Mouse (Mus musculus): ENCODE data around the gene Cst12.
A peak's percentile ranks its signal among the peaks of the same experiment; 100 is the strongest.
"Not testable (repeated sequence)": the region's sequence is repeated elsewhere in the genome, so short reads cannot be mapped to it uniquely, and the experiment has no call there.

Cst12 gene

DNA sequence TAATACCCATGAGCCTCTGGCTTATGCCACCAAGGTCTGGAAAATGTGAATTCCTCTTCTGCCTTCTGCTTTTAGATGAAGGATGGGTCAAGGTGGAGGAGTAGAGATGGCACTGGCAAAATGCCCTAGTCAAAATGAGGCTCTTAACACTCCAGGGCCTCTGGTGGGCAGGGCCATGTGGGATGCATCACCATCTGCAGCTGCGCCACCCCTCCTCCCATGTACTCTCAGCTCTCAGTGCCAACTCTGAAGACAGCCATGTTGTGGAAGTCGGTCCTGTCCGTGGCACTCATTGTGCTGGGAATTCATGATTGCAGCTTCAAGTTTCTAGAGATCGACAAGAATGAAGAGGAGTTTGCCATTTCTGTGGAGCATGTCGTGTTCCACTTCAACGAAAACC, at the start of gene Cst12:
TSS of gene Cst12 (plus strand) at position 220 of the 400 bp plus-strand sequence.
- peak in 1 of 2 experiments; percentile 22 for DNase-seq (ENCODE audit: low spot score in 2 of 2)

DNA sequence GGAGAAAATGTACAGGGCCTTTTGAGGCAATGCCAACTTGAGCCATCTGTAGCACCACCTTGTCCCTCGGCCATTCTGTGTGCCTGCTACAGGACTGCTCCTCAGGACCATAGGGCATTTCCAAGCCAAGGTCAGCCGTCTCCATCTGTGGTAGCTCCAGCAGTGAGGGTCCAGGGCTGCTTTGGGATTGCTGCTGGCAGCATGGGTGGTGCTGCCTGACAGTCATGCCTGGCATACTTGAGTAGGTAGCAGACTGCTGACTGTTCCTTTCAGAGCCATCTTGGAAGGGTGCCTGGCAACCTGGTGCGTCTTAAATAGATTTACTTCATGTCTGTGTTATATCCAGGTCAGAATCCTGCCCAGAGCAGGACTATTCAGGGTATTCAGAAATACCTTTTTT, 46.2 kb upstream of the Cst12 start:
- DNase-seq (ENCODE audit: low spot score in 2 of 2) = peak; percentile 60 to 74

DNA sequence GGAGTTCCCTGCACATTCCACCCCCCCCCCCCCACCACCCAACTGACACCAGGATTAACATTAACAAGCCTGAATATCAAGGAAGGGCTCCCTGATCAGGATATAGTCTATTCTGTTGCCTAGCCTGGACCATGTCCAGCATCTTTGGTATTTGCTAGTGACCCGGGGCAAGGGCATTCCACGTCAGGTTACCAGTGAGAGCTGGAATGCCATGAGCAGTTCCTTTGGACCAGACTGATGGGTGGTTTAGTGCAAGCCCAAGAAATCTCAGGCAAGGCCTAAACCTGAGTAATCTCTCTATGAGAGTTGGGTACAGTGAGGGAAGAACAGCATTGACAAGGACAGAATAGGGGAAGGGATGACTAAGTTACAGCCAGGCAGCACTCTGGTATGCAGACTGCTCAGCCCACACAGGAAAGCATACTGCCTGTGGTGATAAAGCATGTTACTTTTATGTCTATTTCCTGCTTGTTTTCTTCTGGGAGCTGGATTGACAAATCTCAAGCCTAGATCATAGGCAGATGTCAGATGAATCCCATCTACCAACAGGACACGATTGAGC, 45.2 kb upstream of the Cst12 start:
- no peak for DNase-seq (ENCODE audit: low spot score in 2 of 2)

DNA sequence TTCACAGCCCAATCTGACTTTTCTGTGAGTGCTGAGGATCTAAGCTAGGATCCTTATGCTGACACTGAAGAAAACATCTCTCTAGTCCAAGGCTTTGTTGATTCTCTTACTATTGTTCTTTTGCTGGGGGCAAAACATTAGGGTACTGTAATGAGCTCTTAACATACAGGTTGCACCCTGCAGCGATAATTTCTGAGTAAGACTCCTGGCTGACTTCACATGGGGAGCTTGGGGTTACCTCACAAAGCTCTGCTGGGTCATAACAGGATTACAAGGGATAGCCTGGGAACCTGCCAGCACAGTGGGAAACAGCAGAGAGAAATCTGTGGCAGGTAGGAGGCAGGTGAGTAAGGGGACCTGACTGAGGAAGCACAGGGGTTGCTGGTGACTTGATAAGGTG, 39.1 kb upstream of the Cst12 start, which contains the start of gene Cstl1:
TSS of gene Cstl1 (plus strand) at position 301 of the 400 bp plus-strand sequence.
- no peak for DNase-seq (ENCODE audit: low spot score in 2 of 2)

DNA sequence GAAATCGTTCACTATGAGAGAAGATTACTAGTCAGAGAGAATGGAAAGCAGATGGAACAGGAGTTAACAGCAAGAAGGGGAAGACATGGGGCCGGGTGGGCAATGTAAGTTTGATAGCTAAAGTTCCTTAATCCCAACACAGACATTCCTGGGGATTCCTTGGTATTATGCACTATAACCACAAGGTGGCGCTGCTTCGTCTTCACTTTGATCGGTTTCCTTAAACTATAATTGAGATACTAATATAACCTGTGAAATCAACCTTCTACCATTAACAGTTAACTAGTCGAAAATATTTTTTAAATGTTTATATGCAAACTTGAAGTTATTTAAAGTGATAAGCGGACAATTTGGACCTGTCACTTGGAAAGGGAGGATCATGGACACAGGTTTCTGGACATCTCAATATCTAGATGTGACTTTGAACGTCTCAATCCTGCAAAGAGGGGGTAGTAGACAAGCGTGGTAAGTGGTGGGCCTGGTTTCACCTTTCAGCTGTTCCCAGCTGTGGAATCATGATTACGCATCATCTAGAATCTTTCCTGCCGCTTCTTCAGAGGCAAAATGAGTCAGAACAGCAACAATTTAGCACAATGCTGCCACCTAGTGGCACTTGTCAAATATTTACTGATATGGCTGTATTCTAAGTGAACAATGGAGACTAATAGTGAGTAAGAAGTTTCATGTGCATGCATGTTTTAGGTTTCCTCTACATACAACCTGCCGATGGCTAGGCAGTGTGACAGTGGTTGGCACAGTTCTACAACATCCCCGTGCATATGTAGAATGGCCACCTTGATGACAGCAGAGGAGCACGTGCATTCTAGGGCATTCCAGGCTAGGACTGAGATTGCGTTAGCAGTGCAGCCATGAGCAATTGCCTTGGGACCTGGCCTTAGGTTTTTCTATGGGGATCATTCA, 37.0 kb upstream of the Cst12 start:
- peak; percentile 82 to 83 for DNase-seq (ENCODE audit: low spot score in 2 of 2)

DNA sequence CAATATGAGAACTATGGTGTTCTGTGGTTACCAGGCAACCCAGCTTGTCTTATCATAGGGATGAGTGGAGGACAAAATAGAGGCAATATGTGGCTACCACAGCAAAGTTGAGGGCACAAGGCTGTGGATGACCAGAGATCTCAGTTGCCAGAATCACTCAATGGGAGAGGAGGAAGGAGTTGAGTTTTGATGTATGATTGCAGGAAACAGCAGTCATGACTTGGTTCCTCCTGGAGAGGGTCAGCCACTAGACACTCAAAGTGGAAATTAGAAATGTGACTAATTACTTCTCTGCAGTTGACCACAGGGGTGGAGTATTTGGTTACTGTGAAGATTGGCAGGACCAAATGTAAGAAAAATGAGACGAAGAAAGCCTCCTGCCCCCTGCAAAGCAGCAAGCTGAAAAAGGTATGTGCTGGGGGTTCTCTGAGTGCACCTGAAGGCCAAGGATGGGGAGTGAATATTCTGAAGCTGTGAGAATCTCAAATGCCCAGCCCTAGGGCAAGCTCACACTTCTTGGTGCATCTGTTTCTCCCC, 34.8 kb upstream of the Cst12 start:
- no peak for DNase-seq (ENCODE audit: low spot score in 2 of 2)

DNA sequence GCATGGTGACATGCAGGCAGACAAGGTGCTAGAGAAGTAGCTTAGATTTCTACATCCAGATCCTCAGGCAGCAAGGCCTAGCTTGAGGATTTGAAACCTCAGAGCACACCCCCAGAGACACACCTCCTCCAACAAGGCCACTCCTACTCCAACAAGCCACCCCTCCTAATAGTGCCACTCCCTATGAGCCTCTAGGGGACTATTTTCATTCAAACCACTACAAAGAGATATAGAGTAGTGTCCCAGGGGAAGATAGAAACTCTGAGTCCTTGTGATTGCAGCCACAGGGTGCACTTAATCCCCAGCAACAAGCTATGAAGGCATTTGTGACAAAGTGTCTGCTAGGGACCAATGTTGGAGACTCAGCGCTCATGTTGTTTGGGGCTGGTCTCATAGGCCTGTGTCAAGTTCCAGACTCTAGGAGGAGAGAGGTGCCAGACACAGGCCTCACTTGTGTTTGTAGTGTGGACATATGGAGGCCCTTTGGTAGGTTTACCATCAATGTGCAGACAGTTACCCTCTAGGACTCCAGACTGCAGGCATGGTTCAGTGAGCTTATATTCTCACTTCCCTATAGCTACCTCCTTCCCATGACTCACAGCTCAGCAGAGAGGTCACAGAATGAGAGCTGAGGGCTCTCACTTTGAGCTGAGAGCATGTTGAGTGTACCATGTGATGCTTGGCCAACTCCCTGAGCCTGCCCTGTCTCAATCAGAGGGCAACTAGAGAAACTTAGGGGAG, 25.3 kb upstream of the Cst12 start:
- DNase-seq (ENCODE audit: low spot score in 2 of 2) = no peak

DNA sequence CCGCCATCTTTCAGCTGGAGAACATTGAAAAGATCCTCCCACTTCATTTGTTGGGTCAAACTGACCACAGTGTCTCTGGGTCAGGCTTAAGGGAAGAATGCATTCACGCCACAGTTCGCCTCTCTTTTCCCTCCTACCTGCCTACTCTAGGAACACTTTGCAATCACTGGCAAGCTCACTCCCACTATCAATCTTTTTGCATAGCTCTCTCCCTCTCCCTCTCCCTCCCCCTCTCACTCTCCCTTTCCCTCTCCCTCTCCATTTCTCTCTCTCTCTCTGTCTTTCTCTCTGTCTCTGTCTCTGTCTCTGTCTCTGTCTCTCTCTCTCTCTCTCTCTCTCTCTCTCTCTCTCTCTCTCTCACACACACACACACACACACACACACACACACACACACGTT, 17.8 kb upstream of the Cst12 start, which contains the start of gene Cst11:
TSS of gene Cst11 (minus strand) at position 101 of the 400 bp plus-strand sequence.
- not testable (repeated sequence) for DNase-seq (ENCODE audit: low spot score in 2 of 2)

DNA sequence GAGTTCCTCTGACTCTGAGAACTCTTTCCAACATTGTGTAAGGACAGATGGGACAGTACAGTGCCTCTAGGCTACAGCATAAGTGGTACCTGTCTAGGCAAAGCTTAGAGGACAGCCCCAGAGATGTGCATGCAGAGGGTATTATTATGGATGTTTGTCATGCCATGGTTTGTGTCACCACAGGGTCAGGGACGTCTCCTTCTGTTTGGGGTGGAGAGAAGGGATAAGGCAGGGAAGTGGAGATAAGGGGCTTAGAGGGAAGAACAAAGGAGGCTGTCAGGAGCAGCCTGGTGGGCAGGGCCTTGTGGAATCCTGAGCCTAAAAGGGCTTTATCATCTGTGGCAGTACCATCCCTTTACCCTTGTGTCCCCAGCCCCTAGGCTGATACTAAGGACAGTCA, 7.5 kb upstream of the Cst12 start, which contains the start of gene 8030411F24Rik:
TSS of gene 8030411F24Rik (plus strand) at position 301 of the 400 bp plus-strand sequence.
- no peak for DNase-seq (ENCODE audit: low spot score in 2 of 2)

DNA sequence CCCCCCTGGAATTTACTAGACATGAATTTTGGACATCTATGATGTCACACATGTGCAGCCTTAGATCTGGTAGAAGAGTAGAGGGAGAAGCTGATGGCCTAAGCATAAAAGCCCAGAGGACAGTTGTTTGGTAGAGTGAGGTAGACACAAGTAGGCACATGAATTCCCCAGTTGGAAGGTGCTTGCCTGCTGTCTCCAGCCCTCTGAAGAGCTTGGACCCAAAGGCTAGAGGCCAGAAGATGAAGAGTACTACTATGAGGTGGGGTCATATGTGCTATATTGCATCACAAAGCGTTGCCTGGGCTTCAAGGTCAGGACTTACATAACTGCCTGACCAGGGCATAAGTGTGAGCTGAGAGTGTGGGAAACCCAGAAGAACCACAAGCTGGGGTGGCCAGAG, 9.3 kb downstream of the Cst12 start, which contains the start of gene Cst8:
TSS of gene Cst8 (plus strand) at position 301 of the 400 bp plus-strand sequence.
- DNase-seq (ENCODE audit: low spot score in 2 of 2) = no peak

DNA sequence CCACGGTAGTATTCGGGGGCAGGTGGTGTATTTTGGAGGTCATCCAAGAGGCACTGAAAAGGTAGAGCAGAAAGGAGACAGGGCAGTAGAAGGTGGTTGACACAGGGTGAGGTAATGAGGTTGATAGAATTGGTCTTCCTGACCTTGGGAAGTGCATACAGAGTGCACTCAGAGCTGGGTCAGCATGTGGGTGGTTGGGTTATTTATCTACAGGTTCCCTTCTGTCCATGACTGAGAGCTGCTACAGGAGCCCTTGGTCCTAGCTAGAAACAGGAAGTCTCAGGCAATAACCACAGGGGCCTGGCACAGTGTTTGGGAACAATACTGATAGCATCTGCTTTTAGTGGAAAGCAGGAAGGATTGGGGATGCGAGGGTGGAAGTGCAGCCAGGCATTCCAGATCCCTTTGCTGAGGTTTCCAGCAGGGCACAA, 12.3 kb downstream of the Cst12 start:
- DNase-seq (ENCODE audit: low spot score in 2 of 2) = no peak

DNA sequence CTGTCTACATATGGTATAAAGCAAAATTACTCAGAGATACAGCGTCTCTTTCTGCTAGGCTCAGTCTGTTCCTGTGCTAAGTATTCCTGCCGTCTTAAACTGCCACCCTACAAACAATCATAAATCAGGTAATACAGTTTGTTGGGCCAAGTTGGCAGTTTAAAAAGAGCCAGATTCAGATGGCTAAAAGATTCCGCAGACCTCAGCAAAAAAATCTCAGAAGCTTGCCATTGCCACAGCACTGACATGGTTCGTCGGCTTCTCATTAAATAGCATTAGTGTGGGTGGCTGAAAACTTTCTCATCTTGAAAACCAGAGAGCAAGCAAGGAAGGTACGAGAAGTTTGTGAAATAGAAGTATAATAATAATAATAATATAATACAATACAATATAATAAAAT, 17.5 kb downstream of the Cst12 start:
- DNase-seq (ENCODE audit: low spot score in 2 of 2) = no peak

DNA sequence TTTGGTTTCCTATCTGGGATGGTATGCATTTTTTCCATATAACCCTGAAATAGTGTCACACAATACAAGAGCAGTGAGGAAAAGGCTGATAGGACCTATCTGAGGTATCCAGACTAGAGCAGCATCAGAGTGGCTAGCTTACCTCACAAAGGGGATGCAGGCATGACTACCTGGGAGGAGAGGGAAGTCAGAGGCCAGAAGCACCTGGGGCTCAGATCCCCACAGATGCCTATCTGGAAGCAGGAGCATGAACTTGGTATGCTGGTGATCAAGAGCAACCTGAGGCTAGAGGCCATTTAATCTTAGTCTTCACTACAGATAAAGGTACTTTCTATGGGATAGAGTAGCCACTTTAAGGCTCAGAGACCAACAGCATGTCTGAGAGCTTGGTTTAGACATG, 30.7 kb downstream of the Cst12 start, which contains the start of gene Cst13:
TSS of gene Cst13 (plus strand) at position 173 of the 400 bp plus-strand sequence.
- DNase-seq (ENCODE audit: low spot score in 2 of 2) = no peak

DNA sequence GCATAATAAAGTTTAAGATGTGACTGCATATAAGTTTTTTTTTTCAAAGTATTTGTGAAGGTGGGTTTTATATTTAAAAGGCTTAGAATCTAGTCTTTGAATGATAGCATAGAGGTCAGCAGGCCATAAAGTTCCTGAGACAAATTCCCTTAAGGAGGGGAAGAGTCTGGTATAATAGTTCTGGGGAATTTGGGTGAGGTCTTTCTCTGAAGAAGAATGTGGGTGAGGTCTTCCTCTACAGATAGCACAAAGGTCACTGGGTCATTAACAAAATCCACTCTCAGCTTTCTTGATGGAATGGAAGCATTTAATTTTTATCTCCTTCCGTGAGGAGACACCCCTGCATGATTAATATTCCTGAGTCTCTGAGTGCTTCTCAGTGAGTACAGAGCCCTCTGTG, 36.8 kb downstream of the Cst12 start:
- no peak for DNase-seq (ENCODE audit: low spot score in 2 of 2)

DNA sequence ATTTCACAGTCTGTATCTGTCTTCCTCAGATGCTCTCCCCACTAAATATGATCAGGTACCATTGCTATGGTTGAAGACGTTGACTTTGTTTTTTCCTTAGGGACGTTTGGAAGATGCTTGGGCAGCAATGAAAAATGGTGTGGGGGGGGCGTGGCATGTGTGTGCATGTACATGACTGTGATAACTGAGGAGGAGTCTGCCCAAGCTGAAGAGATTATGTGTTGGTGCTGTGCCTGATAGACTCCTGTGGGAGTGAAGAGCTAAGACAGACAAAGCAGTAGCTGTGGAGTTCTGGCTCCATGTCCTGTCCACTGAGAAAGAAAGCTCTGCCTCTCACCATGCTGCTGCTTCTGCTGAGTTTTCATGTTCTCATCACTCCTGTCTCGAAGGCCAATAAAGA, 45.8 kb downstream of the Cst12 start, which contains the start of gene Cst9:
TSS of gene Cst9 (plus strand) at position 236 of the 400 bp plus-strand sequence.
- DNase-seq (ENCODE audit: low spot score in 2 of 2) = no peak

DNA sequence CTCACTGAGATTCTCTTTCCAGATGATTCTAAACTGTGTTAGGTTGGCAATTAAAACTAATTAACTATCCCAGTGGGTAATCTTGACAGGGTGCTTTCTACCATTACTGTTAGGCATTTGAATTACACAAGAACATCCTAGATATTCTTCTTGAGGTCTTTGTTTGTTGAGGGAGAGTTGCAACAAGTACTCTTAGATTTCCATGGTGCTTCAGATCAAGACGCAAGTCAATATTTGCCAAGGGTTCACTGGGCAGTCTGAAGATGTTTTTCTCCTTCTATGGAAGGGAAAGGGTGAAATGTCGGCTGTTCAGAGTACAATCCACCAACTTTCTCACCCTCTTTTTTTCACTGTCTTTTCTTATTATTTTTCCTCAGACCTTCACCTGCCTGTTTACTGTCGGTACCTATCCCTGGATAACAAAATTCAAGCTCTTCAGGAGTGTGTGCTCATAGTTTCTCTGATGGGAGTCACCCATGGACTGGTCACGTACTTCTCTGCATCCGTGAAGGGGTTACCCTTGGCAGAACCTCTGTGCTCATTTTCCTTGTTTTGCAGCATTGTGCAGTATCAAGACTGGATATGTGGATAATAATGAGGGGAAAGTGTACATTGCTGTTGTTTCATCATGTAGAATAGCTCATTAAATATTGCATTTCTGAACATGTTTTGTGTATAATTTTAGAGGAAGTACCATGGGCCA, 49.1 kb downstream of the Cst12 start:
- DNase-seq (ENCODE audit: low spot score in 2 of 2) = no peak

DNA sequence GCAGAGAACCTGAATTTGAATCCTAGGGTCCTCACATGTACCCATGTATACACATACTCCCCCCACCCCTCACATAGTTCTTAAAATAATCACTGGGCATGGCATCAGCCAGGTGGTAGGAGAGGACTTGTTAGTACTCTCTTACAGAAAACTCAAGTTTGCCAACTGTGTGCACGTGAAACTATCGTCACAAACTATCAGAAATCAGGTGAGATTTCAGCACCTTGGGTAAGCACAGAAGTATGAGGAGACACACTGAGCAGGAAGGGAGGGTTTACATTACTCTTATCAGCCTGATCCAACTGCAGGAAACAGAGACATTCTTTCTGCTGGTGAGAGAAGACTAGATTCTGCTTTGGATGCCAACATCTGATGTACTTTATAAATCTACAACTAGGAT, 50.1 kb downstream of the Cst12 start:
- DNase-seq (ENCODE audit: low spot score in 2 of 2) = no peak
